8 mouse cellular contexts compared by ENCODE assay signal in the genomic region with DNA sequence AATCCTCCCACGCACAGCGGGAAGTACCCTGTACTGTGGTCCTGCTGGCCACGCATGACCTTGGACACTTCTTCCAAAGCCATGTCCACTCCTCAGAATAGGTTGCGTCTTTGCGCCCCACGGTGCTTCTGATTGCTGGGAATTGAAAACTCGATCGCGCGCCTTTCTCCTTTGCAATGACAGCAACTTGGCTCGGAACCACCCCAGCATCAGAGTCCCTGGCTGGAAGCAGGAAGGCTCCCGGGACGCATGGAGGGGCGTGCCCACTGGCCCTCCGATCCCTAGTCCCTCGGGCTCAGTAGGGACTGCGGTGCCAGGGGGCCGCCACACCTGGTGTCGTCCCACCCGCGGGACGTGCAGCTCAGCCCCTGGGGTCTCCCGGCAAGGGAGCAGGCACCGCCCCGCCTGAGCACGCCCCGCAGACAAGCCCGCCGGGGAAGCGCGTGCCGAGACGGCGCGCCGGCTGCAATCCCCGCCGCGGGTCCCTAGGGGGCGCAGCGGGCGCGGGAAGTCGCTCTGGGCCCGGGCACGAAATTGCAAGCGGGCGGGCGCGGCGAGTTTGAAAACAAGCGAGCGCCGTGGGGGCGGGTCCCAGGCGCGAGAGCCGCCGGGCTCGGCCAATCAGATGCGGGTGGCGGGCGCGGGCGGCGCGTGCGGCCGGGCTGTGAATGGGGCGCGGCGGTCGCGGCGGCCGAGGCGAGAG. TPM values are rescaled to one million over a fixed set of nuclear protein-coding genes. Genes with fewer than 3 reads are reported as not detected.
DNase-seq lines count a peak whose midpoint lies in the region; ATAC-seq and TF ChIP-seq lines count a peak whose summit lies in the region.

Gene Sdk1 (plus strand): TSS at position 650 of the 703 bp plus-strand sequence.

- peak; percentile 55 for TF ChIP-seq CTCF in hindbrain, postnatal 0 days (IDR thresholded peaks at IDR 0.05; ENCODE audit: low read depth)

- peak within 1 kb of the TSS; percentile 92 for H3K4me2 ChIP-seq in hindbrain, postnatal 0 days (ENCODE audit: low read depth, low read length)

- peak within 1 kb of the TSS; percentile 70 for H3K4me3 ChIP-seq in hindbrain, postnatal 0 days (ENCODE audit: low read length)

- H3K4me1 ChIP-seq in hindbrain, postnatal 0 days (ENCODE audit: insufficient read depth, low read length) = peaks cover 19% of the 10 kb centered on the region

- no peaks in the 10 kb centered on the region for H3K9me3 ChIP-seq in hindbrain, postnatal 0 days (ENCODE audit: low read length)

- WGBS in hindbrain, postnatal 0 days = under 1% methylated on average over 66 of the region's 77 CpGs

- H3K27ac ChIP-seq in hindbrain, postnatal 0 days = peak within 1 kb of the TSS; percentile 36; the same call in 1 of the 2 replicates

- ATAC-seq in common myeloid progenitor, adult 5-6 weeks (replicated peaks; ENCODE audit: low read depth, poor library complexity, severe bottlenecking) = peak; percentile 87
- peak; percentile 97 for ATAC-seq in hindbrain, postnatal 0 days

- DNase-seq in adrenal gland, adult 18-20 months (ENCODE audit: low spot score in 2 of 2) = peak; percentile 96 to 97
- peak; percentile 98 for DNase-seq in gastrocnemius, postnatal 10 days
- DNase-seq in hindbrain, postnatal 0 days (ENCODE audit: low spot score) = peak; percentile 99
- DNase-seq in left cerebral cortex, adult 18-20 months (ENCODE audit: low spot score in 2 of 2) = peak; percentile 88 to 95
- peak; percentile 96 to 98 for DNase-seq in lung, postnatal 4 days
- peak; percentile 93 for DNase-seq in right cerebral cortex, adult 18-20 months
- peak; percentile 89 for DNase-seq in urinary bladder, adult 18-20 months (ENCODE audit: low spot score in 2 of 2)

- H3K36me3 ChIP-seq in hindbrain, postnatal 0 days (ENCODE audit: insufficient read depth, low read length) = no peaks in the 10 kb centered on the region

- H3K27me3 ChIP-seq in hindbrain, postnatal 0 days (ENCODE audit: insufficient read depth, low read length) = peaks cover 13% of the 10 kb centered on the region; the same call in 1 of the 2 replicates

- peak within 1 kb of the TSS; percentile 69 for H3K9ac ChIP-seq in hindbrain, postnatal 0 days (replicated peaks; ENCODE audit: low read length)

RNA-seq across cellular contexts. Expression of gene Sdk1, which starts in this region (rescaled TPM):
- 10 to 100 TPM in 1 of 2 experiments, 1 to 10 TPM in 1; 6.7 to 11.7 TPM for total RNA-seq in adrenal gland, adult 18-20 months (2021)
- total RNA-seq in common myeloid progenitor, adult 5-6 weeks (2017) = not detected in 2 replicates
- total RNA-seq in gastrocnemius, postnatal 10 days (2021) = 1 to 10 TPM; 5.1 to 5.8 TPM
- total RNA-seq in hindbrain, postnatal 0 days (2014; rRNA removed) = 14.2 and 58.4 TPM in 2 replicates
- polyA plus RNA-seq in hindbrain, postnatal 0 days (2015; fragmentation: Nextera tagmentation; extraction: Ambion mirVana) = 1.9 and 2.2 TPM in 2 replicates
- 1 to 10 TPM; 9.3 to 10.0 TPM for total RNA-seq in left cerebral cortex, adult 18-20 months (2021)

Comparison
In these comparisons a context has a peak if more than half of its experiments do, and no peak if none do; other contexts are left out.
1. Peak in every context shown above with its lines: DNase-seq, ATAC-seq, H3K4me3 ChIP-seq and H3K27ac ChIP-seq.
2. Peak in ATAC-seq in common myeloid progenitor, adult 5-6 weeks; RNA of the gene not detected or under 1 TPM.